Mouse (Mus musculus): ENCODE measurements at regions not wholly inside any gene's neighbourhood (a gene's known extent, or its start where the extent isn't known, plus 50 kb on each side); places are given as distances from the start of the nearest gene placed in this dataset.

GRCm38 (mm10) chr17:3836386-3836785 lies 140.3 kb upstream of the Nox3 start:
- 66% methylated on average over 4 of the region's 4 CpGs for WGBS
- Histone ChIP-seq H3K4me2 (ENCODE audit: low read depth, low read length, poor library complexity, severe bottlenecking) (no peak overlapping the region), H3K27me3 (ENCODE audit: insufficient read depth, low read length) (no peaks in the 10 kb centered on the region), H3K9ac (replicated peaks; ENCODE audit: low read length, poor library complexity, severe bottlenecking) (no peak overlapping the region), H3K4me1 (ENCODE audit: insufficient read depth, low read length) (no peaks in the 10 kb centered on the region), H3K27ac (ENCODE audit: low read depth, low read length) (no peak overlapping the region), H3K9me3 (ENCODE audit: low read length) (no peaks in the 10 kb centered on the region), H3K4me3 (ENCODE audit: low read depth, low read length) (no peak overlapping the region), H3K36me3 (ENCODE audit: insufficient read depth, low read length) (no peaks in the 10 kb centered on the region)
- no peak for TF ChIP-seq CTCF (IDR thresholded peaks at IDR 0.05)
- ATAC-seq (ENCODE audit: low FRiP score) (no peak), DNase-seq (ENCODE audit: low spot score) (peak; percentile 53)

GRCm38 (mm10) chr17:3811187-3811586 lies 115.1 kb upstream of the Nox3 start:
- Histone ChIP-seq H3K4me1 (ENCODE audit: insufficient read depth, low read length) (no peaks in the 10 kb centered on the region; the same call in 1 of the 2 replicates), H3K27ac (ENCODE audit: low read depth, low read length) (no peak overlapping the region), H3K4me2 (ENCODE audit: low read depth, low read length, poor library complexity, severe bottlenecking) (no peak overlapping the region), H3K9ac (replicated peaks; ENCODE audit: low read length, poor library complexity, severe bottlenecking) (no peak overlapping the region), H3K36me3 (ENCODE audit: insufficient read depth, low read length) (no peaks in the 10 kb centered on the region), H3K9me3 (ENCODE audit: low read length) (no peaks in the 10 kb centered on the region), H3K4me3 (ENCODE audit: low read depth, low read length) (no peak overlapping the region), H3K27me3 (ENCODE audit: insufficient read depth, low read length) (no peaks in the 10 kb centered on the region)
- no peak for ATAC-seq (ENCODE audit: low FRiP score)
- peak; percentile 26 for DNase-seq (ENCODE audit: low spot score)
- 48% methylated on average over 2 of the region's 2 CpGs for WGBS
- TF ChIP-seq CTCF (IDR thresholded peaks at IDR 0.05), result no peak

GRCm38 (mm10) chr17:3803507-3803906 lies 107.4 kb upstream of the Nox3 start:
- Histone ChIP-seq H3K27ac (ENCODE audit: low read depth, low read length) (no peak overlapping the region), H3K4me1 (ENCODE audit: insufficient read depth, low read length) (no peaks in the 10 kb centered on the region), H3K9ac (replicated peaks; ENCODE audit: low read length, poor library complexity, severe bottlenecking) (no peak overlapping the region), H3K4me3 (ENCODE audit: low read depth, low read length) (no peak overlapping the region), H3K36me3 (ENCODE audit: insufficient read depth, low read length) (no peaks in the 10 kb centered on the region), H3K4me2 (ENCODE audit: low read depth, low read length, poor library complexity, severe bottlenecking) (no peak overlapping the region), H3K9me3 (ENCODE audit: low read length) (no peaks in the 10 kb centered on the region), H3K27me3 (ENCODE audit: insufficient read depth, low read length) (no peaks in the 10 kb centered on the region)
- no peak for TF ChIP-seq CTCF (IDR thresholded peaks at IDR 0.05)
- no peak for DNase-seq (ENCODE audit: low spot score)
- no peak for ATAC-seq (ENCODE audit: low FRiP score)
- 71% methylated on average over 1 of the region's 1 CpGs for WGBS

- Histone ChIP-seq H3K4me2 (ENCODE audit: low read depth, low read length, poor library complexity, severe bottlenecking) (no peak overlapping the region), H3K9me3 (ENCODE audit: low read length) (no peaks in the 10 kb centered on the region), H3K27me3 (ENCODE audit: insufficient read depth, low read length) (no peaks in the 10 kb centered on the region), H3K9ac (replicated peaks; ENCODE audit: low read length, poor library complexity, severe bottlenecking) (no peak overlapping the region), H3K27ac (ENCODE audit: low read depth, low read length) (no peak overlapping the region), H3K36me3 (ENCODE audit: insufficient read depth, low read length) (no peaks in the 10 kb centered on the region), H3K4me1 (ENCODE audit: insufficient read depth, low read length) (no peaks in the 10 kb centered on the region), H3K4me3 (ENCODE audit: low read depth, low read length) (no peak overlapping the region)
- ATAC-seq (ENCODE audit: low FRiP score) (no peak), DNase-seq (ENCODE audit: low spot score) (peak; percentile 74)
- 27% methylated on average over 2 of the region's 2 CpGs for WGBS
- peak; percentile 80 for TF ChIP-seq CTCF (IDR thresholded peaks at IDR 0.05)
These were observed 96.5 kb upstream of the Nox3 start for GRCm38 (mm10) chr17:3792597-3792996.

GRCm38 (mm10) chr17:3782156-3782555 lies 86.1 kb upstream of the Nox3 start:
- Histone ChIP-seq H3K9me3 (ENCODE audit: low read length) (no peaks in the 10 kb centered on the region), H3K4me2 (ENCODE audit: low read depth, low read length, poor library complexity, severe bottlenecking) (no peak overlapping the region), H3K36me3 (ENCODE audit: insufficient read depth, low read length) (no peaks in the 10 kb centered on the region), H3K27ac (ENCODE audit: low read depth, low read length) (no peak overlapping the region), H3K27me3 (ENCODE audit: insufficient read depth, low read length) (no peaks in the 10 kb centered on the region), H3K4me1 (ENCODE audit: insufficient read depth, low read length) (no peaks in the 10 kb centered on the region), H3K4me3 (ENCODE audit: low read depth, low read length) (no peak overlapping the region), H3K9ac (replicated peaks; ENCODE audit: low read length, poor library complexity, severe bottlenecking) (no peak overlapping the region)
- TF ChIP-seq CTCF (IDR thresholded peaks at IDR 0.05), result no peak
- 22% methylated on average over 1 of the region's 1 CpGs for WGBS
- ATAC-seq (ENCODE audit: low FRiP score) (no peak), DNase-seq (ENCODE audit: low spot score) (no peak)

- Histone ChIP-seq H3K9me3 (ENCODE audit: low read length) (no peaks in the 10 kb centered on the region), H3K36me3 (ENCODE audit: insufficient read depth, low read length) (no peaks in the 10 kb centered on the region), H3K4me3 (ENCODE audit: low read depth, low read length) (no peak overlapping the region), H3K27me3 (ENCODE audit: insufficient read depth, low read length) (no peaks in the 10 kb centered on the region), H3K4me2 (ENCODE audit: low read depth, low read length, poor library complexity, severe bottlenecking) (no peak overlapping the region), H3K4me1 (ENCODE audit: insufficient read depth, low read length) (no peaks in the 10 kb centered on the region), H3K27ac (ENCODE audit: low read depth, low read length) (no peak overlapping the region), H3K9ac (replicated peaks; ENCODE audit: low read length, poor library complexity, severe bottlenecking) (no peak overlapping the region)
- DNase-seq (ENCODE audit: low spot score), result no peak
- no peak for TF ChIP-seq CTCF (IDR thresholded peaks at IDR 0.05)
- ATAC-seq (ENCODE audit: low FRiP score), result no peak
These were observed 81.6 kb upstream of the Nox3 start for GRCm38 (mm10) chr17:3777691-3778090.
